Mouse (Mus musculus) limb, embryonic 15.5 days (tissue): ENCODE results near the gene Fggy. TPM values are rescaled to one million over a fixed set of nuclear protein-coding genes. Genes with fewer than 3 reads are reported as not detected.

Experiments
- ATAC-seq: fragments of 200-750 bp; cut with Nextera tagmentation; 2 replicates; pipeline ENCODE4 v1.8.0; 2017; ENCODE audit warnings: low read depth, moderate TSS enrichment; ENCODE audit not compliant: insufficient number of reproducible peaks, low FRiP score, low TSS enrichment
- H3K27ac ChIP-seq: fragments of 300-500 bp; sonication (generic); 2 replicates; pipeline ENCODE4 v1.5.1; 2015; ENCODE audit warnings: moderate library complexity, mild to moderate bottlenecking, inconsistent platforms
- H3K27me3 ChIP-seq: fragments of 300-500 bp; sonication (generic); 2 replicates; pipeline ENCODE4 v1.6.1; 2015; ENCODE audit warnings: inconsistent platforms
- H3K36me3 ChIP-seq: fragments of 300-500 bp; sonication (generic); 2 replicates; pipeline ENCODE4 v1.6.1; 2015; ENCODE audit warnings: inconsistent platforms
- H3K4me1 ChIP-seq: fragments of 300-500 bp; sonication (generic); 2 replicates; pipeline ENCODE4 v1.6.1; 2015; ENCODE audit warnings: inconsistent platforms
- H3K4me2 ChIP-seq: fragments of 300-500 bp; sonication (generic); 2 replicates; pipeline ENCODE4 v1.6.1; 2015; ENCODE audit warnings: mild to moderate bottlenecking, inconsistent platforms
- H3K4me3 ChIP-seq: fragments of 300-500 bp; sonication (generic); 2 replicates; pipeline ENCODE4 v1.5.1; 2015; ENCODE audit warnings: mild to moderate bottlenecking, inconsistent platforms
- H3K9ac ChIP-seq: fragments of 300-500 bp; sonication (generic); 2 replicates; pipeline ENCODE4 v1.6.1; 2015; ENCODE audit warnings: inconsistent platforms
- H3K9me3 ChIP-seq: fragments of 300-500 bp; sonication (generic); 2 replicates; pipeline ENCODE4 v1.6.1; 2016; ENCODE audit warnings: inconsistent platforms
- WGBS: fragments of 180-500 bp; shearing (Covaris S2); methylation state at CpG from one replicate; pipeline ENCODE4 v1.1.7; 2015; 5-methylcytosine and 5-hydroxymethylcytosine counted together
- polyA plus RNA-seq: library from polyadenylated mRNA; unstranded; fragments of >200 nt; fragmentation: Nextera tagmentation; extraction: Ambion mirVana; gene quantifications from 2 replicates; pipeline ENCODE4 v1.2.1, GENCODE M21; 2015

The Fggy gene
- polyA plus RNA-seq, 1 experiment from 2014 or later: 8.6 TPM

DNA sequence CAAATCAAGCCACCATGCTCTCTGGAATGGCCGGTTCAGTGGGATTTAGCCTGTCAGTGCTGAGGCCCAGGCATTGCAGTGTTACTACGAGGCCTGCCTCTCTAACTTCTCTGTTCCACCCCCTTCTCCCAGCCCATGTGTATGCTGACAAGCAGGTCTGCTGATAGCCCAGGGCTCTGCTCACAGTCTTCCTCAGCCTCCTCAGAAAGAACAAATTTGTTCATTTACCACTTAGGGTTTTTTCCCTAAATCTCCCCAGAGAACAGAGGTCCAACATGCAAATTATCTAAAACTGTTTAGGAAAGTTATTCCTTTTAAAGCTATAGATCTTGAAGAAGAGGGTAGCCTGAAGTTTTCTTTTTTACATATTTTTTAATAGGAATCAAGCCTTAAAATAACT is 179.4 kb downstream of the Fggy start:
- no peak for ATAC-seq
- Histone ChIP-seq H3K27me3 (no peaks in the 10 kb centered on the region), H3K36me3 (no peaks in the 10 kb centered on the region), H3K4me1 (no peaks in the 10 kb centered on the region; the same call in 1 of the 2 replicates), H3K27ac (no peak overlapping the region), H3K4me3 (no peak overlapping the region), H3K9me3 (no peaks in the 10 kb centered on the region), H3K4me2 (no peak overlapping the region), H3K9ac (no peak overlapping the region)
- 56% methylated on average over 2 of the region's 2 CpGs for WGBS

GRCm38 (mm10) chr4:95738179-95738578 is 180.9 kb downstream of the Fggy start:
- H3K9me3 ChIP-seq: no peaks in the 10 kb centered on the region
- no peak overlapping the region for H3K27ac ChIP-seq
- ATAC-seq: no peak
- no peaks in the 10 kb centered on the region for H3K36me3 ChIP-seq
- peaks cover 6% of the 10 kb centered on the region for H3K4me1 ChIP-seq
- H3K27me3 ChIP-seq: no peaks in the 10 kb centered on the region
- H3K4me3 ChIP-seq: no peak overlapping the region
- no peak overlapping the region for H3K4me2 ChIP-seq
- 51% methylated on average over 5 of the region's 5 CpGs for WGBS
- H3K9ac ChIP-seq: no peak overlapping the region

DNA sequence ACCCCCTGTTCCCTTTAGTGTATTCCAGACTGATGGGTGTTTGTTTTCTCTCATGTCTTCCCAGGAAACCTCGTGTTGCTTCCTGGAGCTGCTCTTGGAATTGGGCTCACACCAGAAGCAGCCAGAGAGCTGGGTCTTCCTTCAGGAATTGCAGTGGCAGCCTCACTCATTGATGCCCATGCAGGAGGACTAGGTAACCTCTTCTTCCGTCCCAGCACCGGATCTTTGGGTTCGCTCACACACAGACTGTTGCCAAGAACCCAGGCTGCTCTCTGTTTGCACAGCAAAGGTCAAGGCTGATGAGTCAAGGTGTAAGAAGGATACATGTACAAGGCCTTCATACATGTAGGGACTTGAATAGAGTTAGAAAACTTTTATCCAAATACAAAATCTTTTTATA is 181.4 kb downstream of the Fggy start:
- WGBS: 77% methylated on average over 4 of the region's 4 CpGs
- no peak overlapping the region for H3K27ac ChIP-seq

GRCm38 (mm10) chr4:95741115-95741734 is 183.9 kb downstream of the Fggy start:
- 50% methylated on average over 7 of the region's 7 CpGs for whole genome bisulfite sequencing
- Histone ChIP-seq H3K4me1 (peaks cover 8% of the 10 kb centered on the region), H3K4me2 (no peak overlapping the region), H3K4me3 (no peak overlapping the region), H3K9me3 (no peaks in the 10 kb centered on the region), H3K27ac (no peak overlapping the region), H3K36me3 (no peaks in the 10 kb centered on the region), H3K27me3 (no peaks in the 10 kb centered on the region), H3K9ac (no peak overlapping the region)
- no peak for ATAC-seq

More for the DNA sequence above, 181.4 kb downstream of the Fggy start:
- no peak for ATAC-seq
- H3K4me1 ChIP-seq: peaks cover 8% of the 10 kb centered on the region
- H3K36me3 ChIP-seq: no peaks in the 10 kb centered on the region
- no peaks in the 10 kb centered on the region for H3K9me3 ChIP-seq
- H3K9ac ChIP-seq: no peak overlapping the region
- H3K27me3 ChIP-seq: no peaks in the 10 kb centered on the region
- H3K4me2 ChIP-seq: no peak overlapping the region
- no peak overlapping the region for H3K4me3 ChIP-seq

GRCm38 (mm10) chr4:95742986-95743385 is 185.7 kb downstream of the Fggy start:
- H3K36me3 ChIP-seq: no peaks in the 10 kb centered on the region
- H3K4me3 ChIP-seq: no peak overlapping the region
- H3K27me3 ChIP-seq: no peaks in the 10 kb centered on the region
- no peak for ATAC-seq
- H3K27ac ChIP-seq: peak overlapping the region; percentile 50; the same call in 1 of the 2 replicates
- no peaks in the 10 kb centered on the region for H3K9me3 ChIP-seq
- H3K4me1 ChIP-seq: peaks cover 20% of the 10 kb centered on the region
- no peak overlapping the region for H3K9ac ChIP-seq
- WGBS: 23% methylated on average over 4 of the region's 4 CpGs
- no peak overlapping the region for H3K4me2 ChIP-seq

DNA sequence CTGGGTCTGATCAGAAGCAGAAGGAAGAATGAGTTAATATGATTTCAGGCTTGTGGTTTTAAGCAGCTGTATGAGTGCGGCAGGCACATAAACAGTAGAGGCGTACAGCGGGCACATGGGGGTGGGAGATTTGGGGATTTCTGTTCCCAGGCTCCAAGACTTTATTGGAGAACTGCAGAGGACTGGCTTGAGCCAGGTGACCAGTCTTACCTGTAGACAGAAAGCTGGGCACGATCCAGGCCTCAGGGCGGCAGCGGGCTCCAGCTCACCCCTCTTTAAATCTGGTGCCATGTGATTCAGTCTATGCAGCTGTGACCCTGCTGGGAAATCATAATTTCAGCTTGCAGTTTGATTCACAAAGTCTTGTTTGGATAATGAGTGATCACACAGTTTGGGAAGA is 189.6 kb downstream of the Fggy start:
- ATAC-seq: no peak
- peak overlapping the region; percentile 48; the same call in 1 of the 2 replicates for H3K27ac ChIP-seq
- 38% methylated on average over 6 of the region's 6 CpGs for WGBS

GRCm38 (mm10) chr4:95747415-95748202 is 190.3 kb downstream of the Fggy start:
- Histone ChIP-seq H3K9ac (no peak overlapping the region), H3K4me2 (no peak overlapping the region), H3K9me3 (no peaks in the 10 kb centered on the region), H3K4me3 (no peak overlapping the region), H3K27ac (peak overlapping the region; percentile 50; the same call in 1 of the 2 replicates), H3K27me3 (no peaks in the 10 kb centered on the region), H3K4me1 (peaks cover 23% of the 10 kb centered on the region), H3K36me3 (no peaks in the 10 kb centered on the region)
- no peak for ATAC-seq
- WGBS: 54% methylated on average over 12 of the region's 12 CpGs

More for the DNA sequence above, 189.6 kb downstream of the Fggy start:
- Histone ChIP-seq H3K4me2 (no peak overlapping the region), H3K4me3 (no peak overlapping the region), H3K9me3 (no peaks in the 10 kb centered on the region), H3K36me3 (no peaks in the 10 kb centered on the region), H3K27me3 (no peaks in the 10 kb centered on the region), H3K9ac (no peak overlapping the region), H3K4me1 (peaks cover 23% of the 10 kb centered on the region)

DNA sequence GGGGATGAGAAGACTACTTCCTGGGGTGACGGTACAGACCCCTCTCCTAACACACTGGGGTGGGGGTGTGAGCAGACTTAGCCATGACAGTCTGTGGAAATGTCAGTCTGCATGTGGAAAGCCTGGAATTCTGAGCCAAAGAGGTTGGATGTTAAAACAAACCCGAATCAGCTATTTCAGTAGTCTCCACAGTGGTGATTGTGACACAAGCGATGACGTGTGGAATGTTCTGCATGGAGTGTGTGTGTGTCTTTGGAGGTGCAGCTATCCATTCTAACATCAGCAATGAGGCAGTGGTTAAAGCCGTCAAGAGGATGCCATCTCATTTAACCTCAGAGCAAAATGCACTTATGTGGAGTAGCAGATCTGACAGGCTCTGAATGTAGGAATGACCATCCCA is 192.9 kb downstream of the Fggy start:
- Histone ChIP-seq H3K4me1 (peaks cover 15% of the 10 kb centered on the region), H3K9ac (no peak overlapping the region), H3K4me3 (no peak overlapping the region), H3K36me3 (no peaks in the 10 kb centered on the region), H3K9me3 (no peaks in the 10 kb centered on the region), H3K27ac (no peak overlapping the region), H3K27me3 (no peaks in the 10 kb centered on the region), H3K4me2 (no peak overlapping the region)
- 83% methylated on average over 5 of the region's 5 CpGs for WGBS
- no peak for ATAC-seq

GRCm38 (mm10) chr4:95752538-95753188 is 195.4 kb downstream of the Fggy start:
- Histone ChIP-seq H3K4me3 (no peak overlapping the region), H3K36me3 (no peaks in the 10 kb centered on the region), H3K27me3 (no peaks in the 10 kb centered on the region), H3K4me1 (peaks cover 4% of the 10 kb centered on the region; the same call in 1 of the 2 replicates), H3K9ac (no peak overlapping the region), H3K9me3 (no peaks in the 10 kb centered on the region), H3K4me2 (no peak overlapping the region), H3K27ac (no peak overlapping the region)
- no peak for ATAC-seq
- WGBS: 74% methylated on average over 6 of the region's 6 CpGs

DNA sequence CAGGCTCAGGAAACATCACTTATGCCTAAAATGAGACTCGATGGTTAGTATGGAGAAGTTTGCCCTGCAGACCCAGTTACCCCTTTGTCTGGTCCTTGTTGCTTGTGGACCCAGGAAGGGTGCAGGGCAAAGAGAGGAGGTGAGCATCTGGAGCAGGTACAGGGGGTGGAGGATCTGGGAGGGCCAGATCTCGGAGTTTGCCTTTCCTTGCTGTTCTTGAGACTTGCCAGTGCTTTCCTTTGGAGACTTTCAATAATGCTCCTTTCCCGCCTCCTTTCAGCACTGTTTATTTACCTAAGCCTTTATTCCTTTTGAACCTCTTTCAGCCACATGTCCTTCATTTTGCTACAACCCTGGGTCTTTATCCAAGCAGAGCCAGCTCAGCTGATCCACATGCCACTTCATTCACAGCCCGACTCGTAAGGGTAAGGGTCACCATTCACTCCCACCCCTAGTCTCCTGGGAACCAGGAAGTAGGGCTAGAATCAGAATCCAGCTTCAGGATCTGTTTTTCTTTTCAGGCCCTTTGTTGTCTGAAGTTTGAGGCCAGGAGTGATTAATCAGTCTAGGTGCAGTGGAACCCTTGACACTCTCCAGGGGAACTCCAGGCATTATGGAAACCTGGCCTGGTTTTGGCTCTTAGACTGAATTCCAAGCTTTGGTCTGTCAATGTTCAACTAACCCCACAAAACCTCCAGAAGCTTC is 201.9 kb downstream of the Fggy start:
- H3K27me3 ChIP-seq: no peaks in the 10 kb centered on the region
- no peak overlapping the region for H3K4me2 ChIP-seq
- no peaks in the 10 kb centered on the region for H3K9me3 ChIP-seq
- no peak overlapping the region for H3K27ac ChIP-seq
- H3K36me3 ChIP-seq: no peaks in the 10 kb centered on the region
- 65% methylated on average over 5 of the region's 5 CpGs for WGBS
- no peak overlapping the region for H3K4me3 ChIP-seq
- ATAC-seq: no peak
- H3K4me1 ChIP-seq: no peaks in the 10 kb centered on the region
- H3K9ac ChIP-seq: no peak overlapping the region

DNA sequence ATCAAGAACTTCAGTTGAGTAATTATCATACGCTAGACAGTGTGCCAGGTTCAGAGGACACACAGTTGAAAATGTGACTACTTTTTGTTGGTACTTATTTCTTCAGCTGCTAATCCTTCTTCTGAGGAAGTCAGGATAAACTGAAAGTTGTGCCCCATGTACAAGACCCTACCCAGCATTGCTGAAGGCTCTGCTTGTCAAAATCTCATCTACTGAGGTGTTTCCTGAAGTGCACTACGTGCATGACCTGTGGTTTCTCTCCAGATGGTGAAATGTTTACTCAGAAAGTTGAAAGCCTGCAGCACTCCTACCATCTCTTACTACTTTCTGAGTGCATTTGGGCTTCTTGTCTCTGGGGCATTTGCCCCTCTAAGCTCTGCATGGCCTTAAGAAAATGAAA is 208.1 kb downstream of the Fggy start:
- no peaks in the 10 kb centered on the region for H3K36me3 ChIP-seq
- H3K4me1 ChIP-seq: no peaks in the 10 kb centered on the region
- H3K27me3 ChIP-seq: no peaks in the 10 kb centered on the region
- no peak overlapping the region for H3K4me2 ChIP-seq
- no peak overlapping the region for H3K4me3 ChIP-seq
- no peaks in the 10 kb centered on the region for H3K9me3 ChIP-seq
- no peak overlapping the region for H3K27ac ChIP-seq
- ATAC-seq: no peak
- H3K9ac ChIP-seq: no peak overlapping the region
- 65% methylated on average over 2 of the region's 2 CpGs for WGBS
